Mouse (Mus musculus): ENCODE measurements around the gene Gpatch11.

The Gpatch11 gene

GRCm38 (mm10) chr17:78889184-78889583 is 53.8 kb downstream of the Gpatch11 start:
- intact Hi-C loops (cut with DNase I) = no loop called here

- intact Hi-C loops (cut with DNase I) = no loop called here
Measured at GRCm38 (mm10) chr17:78891020-78891419, 55.7 kb downstream of the Gpatch11 start.

GRCm38 (mm10) chr17:78894991-78895390 is 59.6 kb downstream of the Gpatch11 start:
- intact Hi-C loops (cut with DNase I) = no loop called here

- intact Hi-C loops (cut with DNase I) = no loop called here
Measured at GRCm38 (mm10) chr17:78895394-78895793, 60.0 kb downstream of the Gpatch11 start.

Data from adrenal gland (tissue).